Mouse (Mus musculus): ENCODE measurements around the gene Bivm.

The Bivm gene

DNA sequence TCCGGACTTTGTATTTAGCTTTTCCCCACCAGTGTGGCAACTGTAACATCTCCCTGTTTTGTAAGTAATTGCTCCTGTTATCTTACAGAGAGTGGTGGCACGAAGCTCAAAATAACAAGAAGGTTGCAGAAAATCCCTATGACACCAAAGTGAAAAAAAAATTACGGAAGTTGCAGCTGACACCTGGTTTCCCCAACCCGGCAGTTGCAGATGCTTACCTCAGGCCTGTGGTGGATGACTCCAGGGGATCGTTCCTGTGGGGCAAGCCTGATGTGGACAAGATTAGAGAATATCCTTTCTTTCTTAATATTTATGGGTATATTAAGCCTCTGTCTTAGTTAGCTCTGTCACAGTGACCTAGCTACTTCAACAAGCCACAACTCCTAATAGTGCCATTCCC, 59.3 kb downstream of the Bivm start:
- DNase-seq, result no peak

DNA sequence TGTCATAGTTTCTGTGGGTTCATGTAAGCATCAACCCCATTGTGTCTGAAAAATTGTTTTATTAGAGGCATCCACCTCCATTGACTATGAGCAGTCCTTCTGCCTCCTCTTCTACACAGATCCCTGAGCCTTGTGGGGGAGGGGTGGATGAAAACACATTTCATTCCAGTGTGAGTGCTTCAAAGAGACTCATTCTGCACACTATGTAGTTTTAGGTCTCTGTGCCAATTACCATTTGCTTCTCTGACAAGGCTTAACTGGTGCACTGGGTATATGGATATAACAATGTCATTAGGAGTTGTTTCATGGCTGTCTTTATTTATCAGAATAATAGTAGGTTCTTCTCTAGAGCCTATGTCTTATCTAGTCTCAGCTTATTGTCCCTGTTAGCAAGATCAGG, 67.6 kb downstream of the Bivm start:
- DNase-seq, result no peak

Data from B cell, adult 2 months (primary cell).